Mouse (Mus musculus) limb, embryonic 14.5 days (tissue): ENCODE measurements around the gene Dpy30. TPM values are rescaled to one million over a fixed set of nuclear protein-coding genes. Genes with fewer than 3 reads are reported as not detected.

Experiments
- ATAC-seq: fragments of 200-750 bp; cut with Nextera tagmentation; 2 replicates; pipeline ENCODE4 v1.8.0; 2017; ENCODE audit warnings: low read depth, moderate number of reproducible peaks, moderate TSS enrichment; ENCODE audit not compliant: low FRiP score
- DNase-seq: peaks from one replicate; pipeline ENCODE4 v3.0.0-alpha.2; 2015; ENCODE audit warnings: low spot score
- H3K27ac ChIP-seq: fragments of 300-500 bp; sonication (generic); replicated peaks from 2 replicates; pipeline ENCODE4 v1.5.1; 2014; ENCODE audit warnings: low read depth, mild to moderate bottlenecking, low read length, moderate library complexity, mixed read lengths
- H3K27me3 ChIP-seq: fragments of 300-500 bp; sonication (generic); 2 replicates; pipeline ENCODE4 v1.6.1; 2014; ENCODE audit warnings: low read length, mixed read lengths; ENCODE audit not compliant: control insufficient read depth, insufficient read depth
- H3K36me3 ChIP-seq: fragments of 300-500 bp; sonication (generic); 2 replicates; pipeline ENCODE4 v1.6.1; 2014; ENCODE audit warnings: mild to moderate bottlenecking, low read length, moderate library complexity, mixed read lengths; ENCODE audit not compliant: control insufficient read depth, insufficient read depth
- H3K4me1 ChIP-seq: fragments of 300-500 bp; sonication (generic); 2 replicates; pipeline ENCODE4 v1.6.1; 2014; ENCODE audit warnings: antibody characterized with exemption, low read length, mixed read lengths; ENCODE audit not compliant: control insufficient read depth, insufficient read depth
- H3K4me2 ChIP-seq: fragments of 300-500 bp; sonication (generic); replicated peaks from 2 replicates; pipeline ENCODE4 v1.6.1; 2014; ENCODE audit warnings: low read depth, mild to moderate bottlenecking, low read length, moderate library complexity; ENCODE audit not compliant: severe bottlenecking
- H3K4me3 ChIP-seq: fragments of 300-500 bp; sonication (generic); replicated peaks from 2 replicates; pipeline ENCODE4 v1.5.1; 2014; ENCODE audit warnings: low read length
- H3K9ac ChIP-seq: fragments of 300-500 bp; sonication (generic); 2 replicates; pipeline ENCODE4 v1.6.1; 2014; ENCODE audit warnings: mild to moderate bottlenecking, low read depth, low read length, moderate library complexity; ENCODE audit not compliant: severe bottlenecking
- H3K9me3 ChIP-seq: fragments of 300-500 bp; sonication (generic); 2 replicates; pipeline ENCODE4 v1.6.1; 2016; ENCODE audit warnings: low read length; ENCODE audit not compliant: control insufficient read depth
- POLR2A ChIP-seq: fragments of 200-500 bp; IDR thresholded peaks from 2 replicates; pipeline ENCODE4 v1.8.0; 2012; ENCODE audit warnings: inconsistent platforms, mild to moderate bottlenecking, moderate library complexity, borderline replicate concordance; ENCODE audit not compliant: insufficient read depth, insufficient read length; ENCODE audit errors: extremely low read depth
- WGBS: fragments of 180-500 bp; shearing (Covaris S2); extraction: QIAGEN DNeasy Blood & Tissue Kit; methylation state at CpG from one replicate; pipeline ENCODE4 v1.1.7; 2014; 5-methylcytosine and 5-hydroxymethylcytosine counted together
- polyA plus RNA-seq, 2 experiments: library from polyadenylated mRNA; depleted of rRNA in 1 of 2; stranded (reverse) in 1 of 2; unstranded in 1 of 2; fragments of >200 nt; fragmentation: Nextera tagmentation in 1 of 2; extraction: Ambion mirVana in 1 of 2; gene quantifications; 2 replicates each; pipeline versions ENCODE4 v1.2.1 to v1.2.3; 2012 to 2014

Dpy30 gene
- polyA plus RNA-seq, 2 experiments, result 130 to 184 TPM

- peak overlapping the region; percentile 87 for H3K4me3 ChIP-seq
- no peaks in the 10 kb centered on the region for H3K9me3 ChIP-seq
- peak overlapping the region; percentile 78 for H3K27ac ChIP-seq
- peak; percentile 96 for TF ChIP-seq POLR2A
- peak overlapping the region; percentile 56 for H3K4me2 ChIP-seq
- H3K4me1 ChIP-seq, result peaks cover 13% of the 10 kb centered on the region
- peak; percentile 94 for ATAC-seq
- under 1% methylated on average over 30 of the region's 48 CpGs for WGBS
- DNase-seq, result peak; percentile 84
- peaks cover 24% of the 10 kb centered on the region for H3K36me3 ChIP-seq
- no peaks in the 10 kb centered on the region for H3K27me3 ChIP-seq
- H3K9ac ChIP-seq, result peak overlapping the region; percentile 86
Measured at GRCm38 (mm10) chr17:74316309-74316863, 7.4 kb downstream of the Dpy30 start.

- TF ChIP-seq POLR2A, result no peak
- under 1% methylated on average over 33 of the region's 45 CpGs for WGBS
Measured at GRCm38 (mm10) chr17:74315445-74316308, 8.1 kb downstream of the Dpy30 start.

GRCm38 (mm10) chr17:74306021-74306420 is 17.7 kb downstream of the Dpy30 start:
- TF ChIP-seq POLR2A, result no peak
- WGBS, result 94% methylated on average over 1 of the region's 1 CpGs

More at GRCm38 (mm10) chr17:74315445-74316308, 8.1 kb downstream of the Dpy30 start:
- Histone ChIP-seq H3K9ac (peak overlapping the region; percentile 86), H3K27me3 (no peaks in the 10 kb centered on the region), H3K9me3 (no peaks in the 10 kb centered on the region), H3K36me3 (peaks cover 29% of the 10 kb centered on the region), H3K4me2 (peak overlapping the region; percentile 56), H3K4me1 (peaks cover 13% of the 10 kb centered on the region), H3K27ac (peak overlapping the region; percentile 78), H3K4me3 (peak overlapping the region; percentile 87)
- ATAC-seq, result peak; percentile 78
- DNase-seq, result peak; percentile 3

GRCm38 (mm10) chr17:74305616-74306015 is 18.1 kb downstream of the Dpy30 start:
- Histone ChIP-seq H3K4me3 (no peak overlapping the region), H3K27ac (no peak overlapping the region), H3K9ac (no peak overlapping the region), H3K9me3 (no peaks in the 10 kb centered on the region), H3K4me2 (no peak overlapping the region), H3K27me3 (no peaks in the 10 kb centered on the region), H3K4me1 (no peaks in the 10 kb centered on the region), H3K36me3 (peaks cover 76% of the 10 kb centered on the region)
- ATAC-seq (no peak), DNase-seq (no peak)
- 93% methylated on average over 4 of the region's 4 CpGs for WGBS
- TF ChIP-seq POLR2A, result no peak

More at GRCm38 (mm10) chr17:74306021-74306420, 17.7 kb downstream of the Dpy30 start:
- Histone ChIP-seq H3K4me1 (no peaks in the 10 kb centered on the region), H3K9ac (no peak overlapping the region), H3K27ac (no peak overlapping the region), H3K36me3 (peaks cover 75% of the 10 kb centered on the region), H3K27me3 (no peaks in the 10 kb centered on the region), H3K4me2 (no peak overlapping the region), H3K4me3 (no peak overlapping the region), H3K9me3 (no peaks in the 10 kb centered on the region)
- DNase-seq, result no peak
- no peak for ATAC-seq

GRCm38 (mm10) chr17:74304060-74304459 is 19.7 kb downstream of the Dpy30 start:
- no peak overlapping the region for H3K9ac ChIP-seq
- ATAC-seq, result no peak
- no peak for TF ChIP-seq POLR2A
- no peaks in the 10 kb centered on the region for H3K27me3 ChIP-seq
- WGBS, result 91% methylated on average over 4 of the region's 4 CpGs
- DNase-seq, result no peak
- no peak overlapping the region for H3K27ac ChIP-seq
- H3K4me3 ChIP-seq, result no peak overlapping the region
- H3K4me1 ChIP-seq, result no peaks in the 10 kb centered on the region
- no peak overlapping the region for H3K4me2 ChIP-seq
- no peaks in the 10 kb centered on the region for H3K9me3 ChIP-seq
- peaks cover 76% of the 10 kb centered on the region for H3K36me3 ChIP-seq
